Mouse (Mus musculus) large intestine, adult 2 months (tissue): ENCODE data around the gene Ubfd1. TPM values are rescaled to one million over a fixed set of nuclear protein-coding genes. Genes with fewer than 3 reads are reported as not detected.
A peak's percentile ranks its signal among the peaks of the same experiment; 100 is the strongest.
"Not testable (repeated sequence)": the region's sequence is repeated elsewhere in the genome, so short reads cannot be mapped to it uniquely, and the experiment has no call there.

ENCODE experiments used
- DNase-seq: peaks from one replicate; pipeline ENCODE4 v3.0.0-alpha.2; 2012; ENCODE audit warnings: low read depth, low spot score
- WGBS: fragments of 180-500 bp; shearing (Covaris S2); methylation state at CpG from one replicate; pipeline ENCODE4 v1.1.7; 2018; 5-methylcytosine and 5-hydroxymethylcytosine counted together
- polyA plus RNA-seq: library from polyadenylated mRNA; depleted of rRNA; stranded (reverse); fragments of >200 nt; gene quantifications from 2 replicates; pipeline ENCODE4 v1.2.3, GENCODE M21; 2012; rRNA removed

Gene Ubfd1
- polyA plus RNA-seq, 1 experiment, result 18.5 TPM

DNA sequence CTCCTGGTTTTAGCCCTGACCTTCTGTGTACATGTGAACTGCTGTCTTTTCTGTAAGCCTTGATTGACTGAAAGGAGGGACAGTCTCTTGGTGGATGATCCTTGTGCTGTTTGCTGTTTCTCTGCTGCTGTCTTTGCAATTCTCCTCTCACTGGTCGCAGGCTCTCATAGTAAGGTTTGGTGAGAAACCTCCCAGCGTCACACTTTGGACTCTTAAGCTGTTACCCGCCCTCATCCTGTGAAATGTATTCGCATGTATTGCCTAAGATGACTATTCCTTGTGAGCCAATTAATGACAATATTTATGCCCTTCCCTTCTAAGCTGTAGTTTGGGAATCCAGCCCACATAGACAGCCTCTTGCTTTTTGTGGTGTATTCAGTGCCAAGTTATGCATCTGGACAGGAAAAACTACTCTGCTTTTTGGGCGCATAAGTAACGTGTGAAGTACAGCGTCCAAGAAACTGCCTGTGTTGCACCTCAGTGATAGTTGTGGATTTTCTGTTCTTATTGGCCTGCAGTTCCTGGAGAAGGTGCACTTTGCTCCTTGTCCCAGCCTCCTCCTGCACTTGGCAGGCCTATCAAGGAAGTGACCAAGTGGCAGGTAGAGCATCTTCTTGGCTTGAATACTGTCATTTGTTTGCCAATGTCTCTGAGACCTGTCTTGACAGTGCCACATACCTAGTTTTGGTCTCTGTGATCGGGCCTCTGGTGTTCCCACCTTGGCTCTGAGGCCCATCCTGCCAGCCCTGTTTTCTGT, 13.0 kb downstream of the Ubfd1 start:
- no peak for DNase-seq
- WGBS, result 26% methylated on average over 8 of the region's 8 CpGs

DNA sequence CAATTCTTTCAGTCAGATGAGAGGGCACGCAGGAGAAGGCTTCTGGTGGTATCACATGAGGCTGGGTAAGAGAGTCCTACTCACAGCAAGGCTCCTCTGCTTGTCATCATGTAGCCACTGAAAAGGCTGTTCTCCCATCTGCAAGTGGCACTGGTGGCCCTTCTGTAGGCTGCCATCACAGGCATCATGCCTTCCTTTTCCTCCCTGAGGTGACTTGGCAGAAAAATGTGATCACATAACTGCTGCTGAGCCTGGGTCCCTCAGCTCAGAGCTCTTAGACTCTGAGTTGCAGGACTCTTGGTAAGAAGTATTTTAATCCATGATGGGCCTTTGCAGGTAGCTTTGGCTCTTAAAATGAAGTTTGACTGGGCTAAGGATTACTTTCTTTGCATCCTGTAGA, 14.1 kb downstream of the Ubfd1 start:
- DNase-seq, result no peak
- 95% methylated on average over 1 of the region's 1 CpGs for WGBS

DNA sequence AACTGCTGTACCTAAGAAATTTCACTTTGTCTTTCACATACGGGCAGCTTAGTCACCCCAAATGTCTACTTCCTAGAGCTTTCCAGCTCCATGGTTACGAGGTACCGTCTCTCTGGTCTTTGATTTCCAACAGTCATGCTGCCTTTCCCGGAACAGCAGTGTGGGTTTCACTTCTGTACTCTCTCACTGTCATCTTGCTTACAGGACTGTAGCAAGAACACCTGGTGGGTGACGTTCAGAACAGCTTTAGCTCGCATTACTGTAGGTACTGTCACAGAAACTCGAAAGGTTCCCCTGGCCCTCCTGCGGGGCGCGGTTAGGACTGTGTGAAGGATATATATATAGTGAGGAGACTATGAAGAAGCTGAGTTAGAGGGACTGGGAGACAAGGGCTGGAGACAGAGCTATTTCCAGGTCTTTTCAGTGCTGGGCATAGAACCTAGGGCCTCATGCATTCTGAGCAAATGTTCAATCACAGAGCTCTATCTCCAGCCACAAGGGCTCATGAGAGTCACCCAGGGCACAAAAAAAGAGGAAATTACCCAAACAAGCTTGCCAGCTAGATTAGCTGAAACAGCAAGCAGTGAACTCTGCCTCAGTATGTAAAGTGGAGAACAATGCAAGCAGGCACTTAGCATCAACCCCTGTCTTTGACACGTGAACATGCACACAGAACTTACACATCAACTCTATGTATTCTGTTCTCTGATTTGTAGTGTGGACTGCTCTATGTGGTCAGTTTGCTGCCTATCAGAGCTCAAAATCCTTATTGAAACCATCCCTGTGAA, 20.4 kb downstream of the Ubfd1 start:
- 83% methylated on average over 11 of the region's 11 CpGs for WGBS
- no peak for DNase-seq

DNA sequence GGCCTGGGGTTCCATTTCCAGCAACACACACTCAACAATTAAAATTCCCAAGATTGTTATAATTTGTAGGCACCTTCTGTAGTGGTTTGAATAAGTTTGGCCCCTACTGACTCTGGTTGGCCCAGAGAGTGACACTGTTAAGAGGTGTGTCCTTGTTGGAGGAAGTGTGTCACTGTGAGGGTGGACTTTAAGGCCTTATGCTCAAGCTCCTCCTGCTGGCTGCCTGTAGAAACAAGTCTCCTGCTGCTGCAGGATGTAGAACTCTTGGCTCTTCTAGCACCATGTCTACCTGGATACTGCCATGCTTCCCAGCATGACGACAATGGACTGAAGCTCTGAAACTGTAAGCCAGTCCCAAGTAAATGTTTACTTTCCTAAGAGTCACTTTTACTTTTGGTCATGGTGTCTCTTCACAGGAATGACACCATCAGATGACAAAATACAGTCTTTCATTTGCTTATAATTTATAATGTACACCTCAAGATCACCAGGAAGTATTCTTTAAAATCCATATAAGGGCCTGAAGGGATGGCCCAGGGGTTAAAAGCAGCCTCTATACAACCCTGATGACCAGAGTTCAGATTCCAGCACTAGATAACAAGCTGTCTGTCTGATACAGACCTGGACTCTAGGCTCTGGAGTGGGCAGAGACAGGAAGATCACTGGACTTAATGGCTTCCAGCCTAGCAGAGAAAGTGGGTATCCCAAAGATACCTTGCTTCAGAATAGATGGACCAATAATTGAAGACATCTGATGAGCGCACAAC, 27.8 kb downstream of the Ubfd1 start:
- WGBS, result 79% methylated on average over 2 of the region's 2 CpGs
- DNase-seq, result no peak

DNA sequence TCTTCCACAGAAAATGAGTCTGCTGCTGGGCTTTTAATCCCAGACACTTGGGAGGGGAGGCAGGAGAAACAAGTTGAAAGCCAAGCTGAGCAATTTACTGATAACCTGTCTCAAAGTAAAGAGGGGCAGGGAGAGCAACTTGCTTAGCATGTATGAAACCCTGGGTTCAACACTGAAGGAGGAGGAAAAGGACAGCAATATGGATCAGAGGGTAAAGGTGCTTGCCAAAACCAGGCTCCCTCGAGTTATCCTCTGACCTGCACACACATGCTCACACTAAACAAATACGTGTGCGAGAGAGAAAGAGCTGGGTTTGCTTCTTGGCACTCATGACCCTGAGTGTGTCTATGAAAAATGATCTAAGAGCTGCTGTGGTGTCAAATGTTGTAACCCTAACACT, 31.0 kb downstream of the Ubfd1 start:
- DNase-seq, result no peak
- 80% methylated on average over 3 of the region's 3 CpGs for WGBS

DNA sequence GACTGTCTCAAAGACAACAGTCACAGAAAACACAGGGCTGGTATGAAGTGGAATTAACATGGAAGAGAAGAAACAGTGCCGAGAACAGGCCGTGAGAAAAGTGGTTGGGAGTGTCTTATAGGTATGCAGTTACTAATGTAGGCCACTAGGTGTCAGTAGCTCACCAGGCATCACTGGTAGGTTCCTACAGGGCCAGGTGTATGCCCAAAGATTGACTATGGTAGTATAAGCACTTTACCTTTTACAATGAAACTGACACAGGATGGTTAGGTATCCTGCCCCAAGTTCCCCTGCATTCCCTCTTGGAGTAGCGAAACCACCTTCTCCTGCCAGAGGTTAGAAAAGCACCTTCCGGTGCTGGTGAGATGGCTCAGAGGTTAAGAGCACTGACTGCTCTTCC, 32.2 kb downstream of the Ubfd1 start:
- DNase-seq, result peak; percentile 38
- WGBS, result 28% methylated on average over 4 of the region's 4 CpGs

DNA sequence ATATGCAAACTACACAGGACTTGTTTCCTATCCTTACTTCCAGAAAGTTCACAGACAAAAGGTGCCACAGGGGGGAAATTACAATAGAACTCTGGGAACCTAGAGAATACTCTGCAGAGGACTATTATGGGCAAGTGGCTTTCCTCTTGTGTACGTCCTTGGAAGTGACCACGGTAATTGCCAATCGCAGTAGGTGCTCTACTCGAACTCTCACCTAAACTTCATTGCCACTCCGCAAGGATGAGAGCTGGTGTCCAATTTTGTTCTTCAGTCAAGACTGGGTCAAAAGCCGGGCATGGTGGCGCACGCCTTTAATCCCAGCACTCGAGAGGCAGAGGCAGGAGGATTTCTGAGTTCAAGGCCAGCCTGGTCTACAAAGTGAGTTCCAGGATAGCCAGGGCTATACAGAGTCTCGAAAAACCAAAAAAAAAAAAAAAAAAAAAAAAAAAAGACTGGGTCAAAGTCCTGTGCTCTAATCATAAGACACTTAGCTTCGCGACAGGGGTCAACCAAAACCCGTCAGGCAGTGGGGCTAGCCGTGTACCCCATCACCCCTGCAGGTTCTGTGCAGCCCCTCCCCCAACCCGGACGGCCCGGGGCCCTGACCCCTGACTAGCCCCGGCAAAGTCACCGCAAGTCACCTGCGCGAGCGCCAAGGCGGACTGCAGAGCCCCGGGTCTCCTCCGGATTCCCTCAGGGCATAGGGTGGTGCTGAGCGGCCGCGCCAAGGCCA, 34.2 kb downstream of the Ubfd1 start:
- not testable (repeated sequence) for DNase-seq
- 3% methylated on average over 28 of the region's 28 CpGs for WGBS

DNA sequence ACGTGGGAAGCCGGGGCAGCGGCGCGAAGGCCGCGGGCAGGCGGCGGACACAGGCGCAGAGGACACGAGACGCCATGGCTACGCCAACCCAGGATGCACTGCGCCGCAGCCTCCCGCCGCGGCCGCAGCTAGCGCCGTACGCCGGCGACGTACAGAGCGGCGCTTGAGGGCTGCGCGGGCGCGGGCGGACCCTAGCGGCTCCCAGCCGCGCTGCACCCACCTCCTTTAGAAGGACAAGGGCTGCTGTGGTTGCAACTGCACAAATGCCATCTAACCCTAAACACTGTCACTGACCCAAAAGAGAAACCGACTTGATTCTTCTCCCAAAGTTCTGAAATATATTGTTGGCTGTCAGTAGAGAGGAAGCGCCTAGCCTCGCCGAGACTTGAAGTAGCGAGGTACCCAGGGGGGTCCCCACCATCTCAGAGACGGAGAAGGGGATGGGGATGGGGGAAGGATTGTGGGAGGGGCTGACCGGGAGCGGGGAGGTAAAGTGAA, 34.8 kb downstream of the Ubfd1 start, which contains the start of gene Ndufab1:
TSS of gene Ndufab1 (minus strand) at position 140 of the 498 bp plus-strand sequence.
- peak; percentile 60 for DNase-seq
- WGBS, result 1% methylated on average over 43 of the region's 43 CpGs

DNA sequence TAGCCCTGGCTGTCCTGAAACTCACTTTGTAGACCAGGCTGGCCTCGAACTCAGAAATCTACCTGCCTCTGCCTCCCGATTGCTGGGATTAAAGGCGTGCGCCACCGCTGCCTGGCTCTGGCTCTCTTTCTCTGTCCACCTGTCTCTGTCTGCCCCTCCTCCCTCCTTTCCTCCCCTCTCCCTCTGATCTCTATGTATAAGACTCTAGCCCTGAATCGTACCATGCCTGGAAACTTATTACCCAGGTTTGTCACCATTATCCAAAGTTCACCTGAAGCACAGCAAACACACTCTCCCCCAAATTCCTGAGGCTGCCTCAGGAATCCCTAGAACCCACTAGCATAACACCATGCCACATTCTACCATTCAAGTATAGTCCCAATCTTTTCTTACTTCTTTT, 41.2 kb downstream of the Ubfd1 start:
- WGBS, result 93% methylated on average over 6 of the region's 6 CpGs
- DNase-seq, result no peak

DNA sequence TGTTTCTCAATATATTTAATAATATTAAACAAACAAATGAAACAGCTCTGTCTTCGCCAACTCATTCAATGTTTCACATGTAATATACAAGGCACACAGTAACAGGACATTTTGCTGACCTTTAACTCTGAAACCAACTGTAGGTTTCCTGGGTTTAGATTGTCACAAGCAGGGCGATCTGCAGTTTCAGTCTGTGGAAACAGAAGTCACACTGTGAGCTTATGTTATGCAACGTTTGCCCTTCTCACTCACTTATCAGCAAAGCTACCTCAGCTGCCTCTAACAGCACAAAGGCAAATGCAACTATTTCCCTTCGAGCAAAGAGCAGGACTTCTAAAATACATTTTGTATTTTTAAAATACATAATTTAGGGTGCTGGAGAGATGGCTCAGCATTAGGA, 56.5 kb downstream of the Ubfd1 start:
- 74% methylated on average over 4 of the region's 4 CpGs for WGBS
- DNase-seq, result no peak

DNA sequence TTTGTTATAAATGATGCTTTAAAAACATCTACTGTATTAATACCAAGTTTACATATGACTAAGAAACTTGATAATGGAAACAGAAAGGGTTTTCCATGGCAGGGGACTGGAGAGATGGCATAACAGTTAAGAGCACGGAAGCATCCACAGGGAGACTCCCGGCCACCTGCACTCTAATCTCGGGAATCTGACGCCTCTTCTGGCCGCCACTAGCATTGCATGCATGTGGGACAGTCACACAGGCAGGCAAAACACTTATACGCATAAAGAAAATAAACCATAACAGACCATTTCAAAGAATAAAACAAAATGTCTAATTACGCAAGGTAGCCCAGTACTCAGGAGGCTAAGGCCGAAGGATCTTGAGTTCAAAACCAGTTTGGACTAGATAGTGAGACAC, 58.7 kb downstream of the Ubfd1 start:
- no peak for DNase-seq
- WGBS, result 77% methylated on average over 8 of the region's 8 CpGs

DNA sequence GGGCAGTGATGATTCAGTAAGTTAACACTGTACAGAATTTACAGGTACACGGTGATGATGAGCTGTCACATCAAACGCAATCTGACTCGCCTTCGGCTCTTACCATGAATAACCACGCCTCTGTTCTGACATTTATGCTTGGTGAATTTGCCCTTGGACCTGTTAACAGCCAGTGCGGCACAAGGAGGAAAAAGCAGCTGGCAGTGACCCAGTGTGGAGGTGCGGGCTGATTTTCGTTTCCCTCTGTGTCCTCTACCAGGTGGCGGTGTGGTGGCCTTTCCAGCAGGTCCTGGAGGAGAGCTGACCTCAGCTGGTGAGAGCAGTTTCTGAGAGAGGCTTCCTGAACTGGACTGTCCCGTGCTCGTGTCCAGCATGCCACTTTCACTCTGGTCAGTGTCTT, 60.0 kb downstream of the Ubfd1 start:
- 82% methylated on average over 11 of the region's 11 CpGs for WGBS
- DNase-seq, result no peak

Other genes starting within 250 kb of the Ubfd1 start
- not detected in 2 replicates for gene Scnn1b, start 202.1 kb upstream of the Ubfd1 start, polyA plus RNA-seq
- 19.5 and 22.7 TPM in 2 replicates for gene Cog7, start 85.5 kb upstream of the Ubfd1 start, polyA plus RNA-seq
- 11.4 and 13.0 TPM in 2 replicates for gene Gga2, start 46.0 kb upstream of the Ubfd1 start, polyA plus RNA-seq
- 10.0 and 12.4 TPM in 2 replicates for gene Ears2, start 88 bp downstream of the Ubfd1 start, polyA plus RNA-seq
- 242 and 372 TPM in 2 replicates for gene Ndufab1, start 34.7 kb downstream of the Ubfd1 start, polyA plus RNA-seq
- gene Palb2, start 65.8 kb downstream of the Ubfd1 start, polyA plus RNA-seq, result 2.7 and 4.1 TPM in 2 replicates
- 76.8 and 78.4 TPM in 2 replicates for gene Dctn5, start 65.9 kb downstream of the Ubfd1 start, polyA plus RNA-seq
- 32.2 and 34.9 TPM in 2 replicates for gene Plk1, start 92.3 kb downstream of the Ubfd1 start, polyA plus RNA-seq
- gene Ern2, start 119.0 kb downstream of the Ubfd1 start, polyA plus RNA-seq, result 17.4 and 30.3 TPM in 2 replicates
- 119 and 275 TPM in 2 replicates for gene Chp2, start 152.3 kb downstream of the Ubfd1 start, polyA plus RNA-seq
- gene Prkcb, start 221.6 kb downstream of the Ubfd1 start, polyA plus RNA-seq, result 10.9 and 11.0 TPM in 2 replicates